35 mouse cellular contexts compared by ENCODE assay signal in genomic region chr2:158817708-158818107, GRCm38 (mm10).
"Had no signal": no experiment of that assay in that cellular context is flagged by ENCODE, and none has a peak within 500 bp of the region (broad histone marks: within the 10 kb centered on the region; RNA-seq: fewer than 3 reads in every experiment).

No protein-coding gene starts in this region.

- H3K27me3 ChIP-seq: heart, embryonic 12.5 days; heart, embryonic 13.5 days; heart, embryonic 15.5 days; hindbrain, embryonic 12.5 days; hindbrain, embryonic 13.5 days; hindbrain, embryonic 15.5 days; intestine, embryonic 15.5 days; kidney, embryonic 15.5 days had no signal

- ATAC-seq: hindbrain, embryonic 16.5 days; hindbrain, postnatal 0 days; inflammation-experienced regulatory T-cells, adult 6 months; intestine, embryonic 15.5 days; intestine, embryonic 16.5 days; intestine, postnatal 0 days had no signal

- DNase-seq: heart, postnatal 10 days; heart, postnatal 14 days; heart, postnatal 36 days; heart, postnatal 4 days; kidney, adult 11 months; kidney, adult 18-20 months; kidney, adult 2 months; kidney, adult 8-10 months; kidney, adult 9 months; kidney, postnatal 10 days; kidney, postnatal 14 days; kidney, postnatal 25 days; kidney, postnatal 36 days; kidney, postnatal 4 days; layer of hippocampus, adult 9-11 months; layer of hippocampus, postnatal 36 days had no signal

- H3K9me3 ChIP-seq: heart, embryonic 10.5 days; heart, embryonic 12.5 days; heart, embryonic 13.5 days; heart, embryonic 15.5 days; hindbrain, embryonic 10.5 days; hindbrain, embryonic 12.5 days; hindbrain, embryonic 13.5 days; hindbrain, embryonic 15.5 days; intestine, embryonic 15.5 days; kidney, embryonic 15.5 days had no signal

- H3K27ac ChIP-seq: heart, embryonic 10.5 days; heart, embryonic 13.5 days; heart, embryonic 15.5 days; hindbrain, embryonic 10.5 days; hindbrain, embryonic 12.5 days; hindbrain, embryonic 13.5 days; hindbrain, embryonic 14.5 days; hindbrain, embryonic 15.5 days; hindbrain, postnatal 0 days; intestine, embryonic 15.5 days; kidney, embryonic 15.5 days; kidney, postnatal 0 days; layer of hippocampus, adult 2 months had no signal

- H3K4me3 ChIP-seq: heart, embryonic 10.5 days; heart, embryonic 12.5 days; heart, embryonic 13.5 days; heart, embryonic 15.5 days; hindbrain, embryonic 10.5 days; hindbrain, embryonic 12.5 days; hindbrain, embryonic 13.5 days; hindbrain, embryonic 15.5 days; intestine, embryonic 15.5 days; kidney, embryonic 15.5 days; layer of hippocampus, adult 2 months had no signal

- H3K9ac ChIP-seq: heart, embryonic 12.5 days; heart, embryonic 13.5 days; heart, embryonic 15.5 days; hindbrain, embryonic 12.5 days; hindbrain, embryonic 13.5 days; hindbrain, embryonic 14.5 days; hindbrain, embryonic 15.5 days; intestine, embryonic 15.5 days; kidney, embryonic 15.5 days had no signal

- H3K4me1 ChIP-seq: heart, embryonic 10.5 days; heart, embryonic 12.5 days; heart, embryonic 13.5 days; heart, embryonic 15.5 days; hindbrain, embryonic 10.5 days; hindbrain, embryonic 12.5 days; hindbrain, embryonic 13.5 days; hindbrain, embryonic 15.5 days; intestine, embryonic 15.5 days; kidney, embryonic 15.5 days had no signal

- H3K4me2 ChIP-seq: heart, embryonic 11.5 days; heart, embryonic 12.5 days; heart, embryonic 13.5 days; heart, embryonic 15.5 days; hindbrain, embryonic 12.5 days; hindbrain, embryonic 13.5 days; hindbrain, embryonic 14.5 days; hindbrain, embryonic 15.5 days; intestine, embryonic 15.5 days; kidney, embryonic 15.5 days had no signal
